Mouse (Mus musculus) fat pad, adult 2 months (tissue): ENCODE measurements at regions not wholly inside any gene's neighbourhood (a gene's known extent, or its start where the extent isn't known, plus 50 kb on each side); places are given as distances from the start of the nearest gene placed in this dataset.
A peak's percentile ranks its signal among the peaks of the same experiment; 100 is the strongest.

Source experiments
- DNase-seq: peaks from one replicate; pipeline ENCODE4 v3.0.0-alpha.2; 2011; ENCODE audit warnings: low read depth, low spot score; ENCODE audit errors: extremely low read depth

GRCm38 (mm10) chr15:97188545-97188944 lies 58.4 kb upstream of the Pced1b start:
- no peak for DNase-seq

GRCm38 (mm10) chr15:97187831-97188230 lies 59.1 kb upstream of the Pced1b start:
- DNase-seq, result no peak

DNA sequence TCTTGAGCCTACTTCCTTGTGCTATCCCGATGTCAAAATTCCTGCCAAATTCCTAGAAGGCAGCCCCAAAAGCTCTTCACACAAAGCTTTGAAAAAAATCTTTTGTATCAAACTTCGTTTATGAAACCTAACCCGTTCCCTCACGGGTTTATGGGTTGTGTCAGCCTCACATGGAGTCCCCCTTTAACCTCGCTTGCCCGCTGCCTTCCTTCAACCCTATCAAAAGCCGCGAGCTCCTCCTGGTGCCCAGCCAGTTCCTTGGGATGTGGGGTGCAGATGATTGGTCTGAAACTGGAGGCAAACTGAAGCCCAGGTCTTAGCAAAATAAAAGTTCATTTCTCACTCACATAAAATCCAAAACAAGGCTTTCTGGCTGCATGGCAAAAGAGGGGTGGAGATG lies 60.9 kb upstream of the Pced1b start:
- DNase-seq, result no peak

DNA sequence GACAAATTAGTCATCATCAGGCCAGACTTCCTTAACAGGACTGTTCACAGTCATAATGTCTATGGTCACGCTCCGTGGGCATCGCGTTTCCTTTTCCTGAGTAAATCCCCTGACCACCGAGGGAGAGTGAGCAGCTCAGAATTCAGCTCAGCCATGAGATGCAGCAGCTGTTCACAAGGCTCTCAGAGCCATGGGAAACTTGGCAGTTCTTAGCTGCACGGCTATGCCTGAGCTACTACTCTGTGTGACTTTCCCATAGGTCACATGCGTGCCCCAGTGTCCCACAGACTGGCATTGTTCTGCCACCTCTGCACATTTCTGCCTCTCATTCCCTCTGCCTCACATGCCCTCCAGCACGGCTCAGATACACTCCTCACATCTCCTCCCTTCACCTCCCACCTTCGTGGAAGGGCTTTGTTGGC lies 64.3 kb upstream of the Pced1b start:
- no peak for DNase-seq

- no peak for DNase-seq
Measured at GRCm38 (mm10) chr15:97180970-97181669, 65.8 kb upstream of the Pced1b start.

- DNase-seq, result no peak
Measured at GRCm38 (mm10) chr15:97178286-97178685, 68.6 kb upstream of the Pced1b start.

- DNase-seq, result no peak
Measured at GRCm38 (mm10) chr15:97177806-97178205, 69.1 kb upstream of the Pced1b start.

DNA sequence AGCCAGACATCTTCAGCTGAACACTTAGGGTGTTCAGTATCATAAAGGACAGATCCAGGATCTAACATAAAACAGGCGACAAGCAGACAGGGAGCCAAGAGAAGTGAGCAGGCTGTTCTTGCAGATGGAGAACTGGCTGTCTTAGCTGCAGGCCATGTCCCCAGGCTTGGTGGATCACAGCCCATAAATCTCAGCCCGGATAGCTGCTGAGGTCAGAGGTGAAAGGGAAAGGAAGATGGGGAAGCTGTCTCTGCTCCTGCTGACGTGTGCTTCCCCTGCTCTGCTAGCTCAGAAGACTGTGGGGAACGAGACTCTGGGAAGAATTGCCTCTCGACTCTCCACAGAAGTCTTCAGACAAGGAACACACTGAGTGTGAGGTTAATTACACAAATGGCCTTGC lies 71.9 kb upstream of the Pced1b start:
- DNase-seq, result no peak

- no peak for DNase-seq
Measured at GRCm38 (mm10) chr15:97173233-97173632, 73.7 kb upstream of the Pced1b start.

- DNase-seq, result peak; percentile 51
Measured at GRCm38 (mm10) chr15:97170074-97170473, 76.8 kb upstream of the Pced1b start.

GRCm38 (mm10) chr15:97169381-97169780 lies 77.5 kb upstream of the Pced1b start:
- DNase-seq, result no peak

DNA sequence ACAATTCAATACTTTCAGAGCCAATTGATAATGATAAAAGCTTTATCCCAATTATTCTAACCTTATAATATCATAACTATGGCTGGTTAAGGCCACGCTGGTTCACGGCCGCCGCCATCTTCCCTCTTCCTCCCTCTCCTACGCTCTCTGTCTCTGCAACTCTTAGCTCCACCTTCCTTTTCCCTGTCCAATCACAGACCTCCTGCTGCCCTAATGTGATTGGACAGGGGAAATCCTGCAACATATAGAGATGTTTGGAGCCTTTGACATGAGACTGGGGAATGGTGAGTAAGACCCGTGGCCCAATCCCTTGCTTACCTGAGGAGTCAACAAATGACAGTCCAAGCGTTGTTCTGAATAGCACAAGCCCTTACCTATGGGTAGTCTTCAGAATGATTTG lies 79.8 kb upstream of the Pced1b start:
- DNase-seq, result no peak

GRCm38 (mm10) chr15:97164616-97165015 lies 82.3 kb upstream of the Pced1b start:
- DNase-seq, result no peak

DNA sequence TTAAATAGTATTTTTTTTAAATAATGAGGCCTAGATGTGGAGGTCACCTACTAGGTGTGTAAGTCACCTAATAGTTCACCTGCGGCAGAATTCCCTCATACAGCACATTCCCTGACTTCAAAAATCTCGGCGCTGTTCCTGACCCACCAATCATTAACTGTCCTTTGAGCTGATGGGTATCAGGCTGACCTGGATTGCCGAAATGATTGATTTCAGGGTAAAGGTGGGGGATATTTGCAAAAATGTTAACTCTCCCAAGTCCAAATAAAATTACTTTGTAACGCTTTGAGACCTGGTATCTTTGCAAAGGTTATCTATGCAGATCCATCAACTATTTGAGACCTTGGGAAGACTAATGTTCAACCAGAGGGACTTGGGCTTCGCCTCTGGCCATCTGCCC lies 82.9 kb upstream of the Pced1b start:
- no peak for DNase-seq

DNA sequence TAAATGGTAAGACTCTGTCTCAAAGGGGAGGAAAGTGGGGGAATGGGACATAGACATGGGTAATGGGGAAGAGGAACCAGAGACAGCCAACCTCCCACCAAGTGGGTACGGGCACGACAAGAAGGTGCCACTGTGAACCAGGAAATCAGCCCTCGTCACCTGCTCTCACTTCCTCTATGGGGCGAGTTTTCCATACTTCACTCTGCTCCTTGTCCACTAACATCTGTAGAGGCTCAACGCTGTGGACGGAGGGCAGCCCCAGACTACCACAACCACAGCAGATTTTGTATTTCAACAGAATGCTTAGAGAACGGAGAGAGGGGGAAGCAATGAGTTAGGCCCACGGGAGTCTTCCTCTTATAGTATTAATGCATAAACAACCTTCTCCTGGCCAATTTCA lies 83.8 kb upstream of the Pced1b start:
- DNase-seq, result no peak

DNA sequence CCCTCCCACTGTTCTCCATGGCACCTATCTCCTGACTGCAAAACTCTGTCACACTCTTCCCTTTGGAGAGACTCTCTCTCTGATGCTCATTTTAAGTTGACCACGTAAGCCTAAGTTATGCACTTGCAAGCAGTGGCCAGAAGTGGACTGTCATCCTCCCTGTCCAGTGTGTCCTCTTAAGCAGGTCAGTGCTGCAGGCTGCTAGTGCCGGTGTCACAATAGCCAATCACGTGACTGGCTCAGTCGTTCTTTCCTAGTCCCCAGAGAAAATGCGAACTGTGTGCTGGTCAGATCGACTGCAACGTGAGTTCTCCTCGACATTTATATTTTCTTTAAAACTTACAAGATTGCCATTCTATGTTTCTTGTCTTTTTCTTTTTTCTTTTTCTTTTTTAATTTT lies 84.6 kb upstream of the Pced1b start:
- no peak for DNase-seq

DNA sequence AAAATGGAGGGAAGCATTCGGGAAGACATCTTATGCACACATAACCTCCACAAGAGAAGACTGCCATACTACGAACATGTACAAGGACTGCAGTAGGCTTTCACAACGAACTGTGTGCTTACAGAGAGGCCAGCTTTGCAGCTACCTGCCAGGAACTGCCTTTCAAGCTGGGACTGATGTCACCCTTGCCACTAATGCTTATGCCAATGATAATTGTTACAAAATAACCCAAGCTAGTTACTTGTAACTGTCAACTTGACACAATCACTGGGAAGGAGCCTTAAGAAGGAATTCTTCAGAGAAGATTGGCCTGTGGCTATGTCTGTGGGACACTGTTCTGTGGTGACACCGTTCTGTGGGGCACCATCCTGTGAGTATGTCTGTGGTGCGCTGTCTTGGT lies 85.4 kb upstream of the Pced1b start:
- peak; percentile 57 for DNase-seq

GRCm38 (mm10) chr15:97152354-97152753 lies 94.6 kb upstream of the Pced1b start:
- DNase-seq, result no peak

DNA sequence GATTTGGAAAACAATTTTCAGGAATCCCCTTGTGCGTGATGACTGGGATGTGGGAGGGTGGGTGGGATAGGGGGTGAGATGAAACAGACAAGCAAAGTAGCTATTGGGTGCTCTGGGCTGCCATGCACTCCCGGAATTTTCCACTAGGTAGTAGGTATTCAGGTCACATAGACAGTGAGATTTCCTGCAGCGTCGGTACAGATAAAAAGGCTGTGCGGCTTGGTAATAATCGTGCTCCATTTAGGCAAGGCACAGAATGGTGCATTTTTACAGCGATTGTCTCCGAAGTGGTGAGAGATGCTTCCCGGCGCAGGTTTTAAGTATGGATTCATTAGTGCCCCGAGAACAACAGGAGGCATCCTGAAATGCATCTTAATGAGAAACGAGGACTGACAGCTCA lies 95.1 kb upstream of the Pced1b start:
- no peak for DNase-seq

DNA sequence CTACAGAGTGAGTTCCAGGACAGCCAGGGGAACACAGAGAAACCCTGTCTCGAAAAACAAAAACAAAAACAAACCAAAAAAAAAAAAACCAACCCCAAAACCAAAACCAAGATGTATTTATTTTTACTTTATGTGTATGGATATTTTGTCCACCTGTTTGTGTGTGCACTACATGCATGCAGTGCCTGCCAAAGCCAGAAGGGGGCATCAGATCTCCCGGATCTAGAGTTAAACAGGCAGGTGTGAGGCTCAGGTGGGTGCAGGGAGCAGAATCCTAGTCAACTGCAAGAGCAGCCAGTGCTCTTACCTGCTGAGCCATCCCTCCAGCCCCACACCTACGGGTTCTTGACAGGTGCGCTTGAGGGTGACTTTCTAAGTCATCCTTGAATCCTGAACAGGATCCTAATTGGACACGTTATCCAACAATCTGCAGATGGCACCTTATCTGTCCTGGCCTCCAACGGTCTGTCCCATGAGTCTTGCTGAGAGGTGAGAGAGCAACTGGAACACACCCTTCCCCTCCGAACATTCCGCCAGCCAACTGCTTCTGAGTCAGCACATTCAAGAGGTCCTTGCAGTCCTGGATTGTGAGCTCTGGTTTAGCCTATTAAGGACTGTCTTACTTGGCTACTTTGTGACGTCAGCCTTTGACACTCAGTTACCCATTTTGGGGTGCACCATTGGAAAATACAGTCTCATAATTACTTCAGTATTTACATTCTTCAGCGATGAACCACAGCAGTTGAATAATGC lies 95.4 kb upstream of the Slc38a4 start:
- DNase-seq, result no peak

GRCm38 (mm10) chr15:97141958-97142357 lies 86.2 kb upstream of the Slc38a4 start:
- no peak for DNase-seq

DNA sequence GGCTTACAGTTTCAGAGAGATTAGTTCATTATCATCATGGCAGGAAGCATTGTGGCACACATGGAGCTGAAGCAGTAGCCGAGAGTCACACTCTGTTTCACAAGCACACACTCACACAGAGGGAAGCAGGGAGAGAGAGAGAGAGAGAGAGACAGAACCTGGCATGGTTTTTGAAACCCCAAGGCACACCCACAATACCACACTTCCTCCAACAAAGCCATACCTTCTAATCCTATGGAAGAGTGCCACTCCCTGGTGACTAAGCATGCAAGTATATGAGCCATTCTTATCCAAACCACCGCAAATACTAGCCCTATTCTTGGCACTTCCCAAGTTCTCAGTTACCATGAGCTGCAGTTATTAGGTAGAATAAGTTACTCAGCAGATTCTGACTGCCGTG lies 82.5 kb upstream of the Slc38a4 start:
- DNase-seq, result no peak

DNA sequence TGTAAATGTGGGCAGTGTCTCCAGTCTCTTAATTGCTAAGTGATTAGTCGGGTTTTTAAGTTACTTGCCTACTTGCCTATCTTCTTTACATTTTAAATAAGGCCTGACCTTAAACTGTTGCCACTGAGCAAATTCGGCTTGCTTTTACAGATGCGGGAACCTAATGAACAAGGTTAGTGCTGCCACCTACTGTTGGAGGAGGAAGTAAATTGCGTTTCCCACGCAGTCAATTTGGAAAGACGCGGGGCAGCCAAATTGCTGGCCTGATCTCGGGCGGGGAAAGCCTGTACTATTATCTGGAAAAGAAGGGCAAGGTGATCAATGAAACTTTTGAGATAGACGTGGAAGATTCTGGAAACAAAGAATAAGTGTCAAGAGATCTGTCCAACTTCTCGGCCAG lies 79.5 kb upstream of the Slc38a4 start:
- DNase-seq, result no peak
